Mouse (Mus musculus): ENCODE measurements around the gene Nf1.

GRCm38 (mm10) chr11:79573836-79574235 lies 234.3 kb downstream of the Nf1 start:
- no peak for TF ChIP-seq CTCF (IDR thresholded peaks at IDR 0.05)
- TF ChIP-seq EP300 (IDR thresholded peaks at IDR 0.05) = no peak
